Mouse (Mus musculus) intestine, embryonic 14.5 days (tissue): ENCODE measurements around the gene Nat10. TPM values are rescaled to one million over a fixed set of nuclear protein-coding genes. Genes with fewer than 3 reads are reported as not detected.
A peak's percentile ranks its signal among the peaks of the same experiment; 100 is the strongest.

Experiments used
- ATAC-seq: fragments of 200-750 bp; cut with Nextera tagmentation; replicated peaks from 2 replicates; pipeline ENCODE4 v1.8.0; 2017; ENCODE audit warnings: low read depth, moderate number of reproducible peaks, moderate TSS enrichment, moderate library complexity; ENCODE audit not compliant: low FRiP score, low TSS enrichment
- DNase-seq: peaks from one replicate; pipeline ENCODE4 v3.0.0-alpha.2; 2018; ENCODE audit warnings: low spot score
- H3K27ac ChIP-seq: fragments of 300-500 bp; sonication (generic); 2 replicates; pipeline ENCODE4 v1.5.1; 2014; ENCODE audit warnings: low read depth, mild to moderate bottlenecking, control low read depth
- H3K27me3 ChIP-seq: fragments of 300-500 bp; sonication (generic); replicated peaks from 2 replicates; pipeline ENCODE4 v1.6.1; 2014; ENCODE audit warnings: low read length, control low read depth; ENCODE audit not compliant: control insufficient read depth, insufficient read depth
- H3K36me3 ChIP-seq: fragments of 300-500 bp; sonication (generic); 2 replicates; pipeline ENCODE4 v1.6.1; 2014; ENCODE audit warnings: low read length, control low read depth; ENCODE audit not compliant: control insufficient read depth, insufficient read depth
- H3K4me1 ChIP-seq: fragments of 300-500 bp; sonication (generic); replicated peaks from 2 replicates; pipeline ENCODE4 v1.6.1; 2014; ENCODE audit warnings: low read length, control low read depth, mixed read lengths; ENCODE audit not compliant: control insufficient read depth, insufficient read depth
- H3K4me2 ChIP-seq: fragments of 300-500 bp; sonication (generic); 2 replicates; pipeline ENCODE4 v1.6.1; 2014; ENCODE audit warnings: low read length
- H3K4me3 ChIP-seq: fragments of 300-500 bp; sonication (generic); 2 replicates; pipeline ENCODE4 v1.5.1; 2014; ENCODE audit warnings: low read depth, low read length, control low read depth, mixed read lengths
- H3K9ac ChIP-seq: fragments of 300-500 bp; sonication (generic); 2 replicates; pipeline ENCODE4 v1.6.1; 2014; ENCODE audit warnings: mild to moderate bottlenecking, low read length
- H3K9me3 ChIP-seq: fragments of 300-500 bp; sonication (generic); 2 replicates; pipeline ENCODE4 v1.6.1; 2016; ENCODE audit warnings: low read length, control low read depth; ENCODE audit not compliant: control insufficient read depth
- WGBS: fragments of 180-500 bp; shearing (Covaris S2); extraction: QIAGEN DNeasy Blood & Tissue Kit; methylation state at CpG from one replicate; pipeline ENCODE4 v1.1.7; 2014; 5-methylcytosine and 5-hydroxymethylcytosine counted together
- polyA plus RNA-seq: library from polyadenylated mRNA; unstranded; fragments of >200 nt; fragmentation: Nextera tagmentation; extraction: Ambion mirVana; gene quantifications from 2 replicates; pipeline ENCODE4 v1.2.1, GENCODE M21; 2014

The Nat10 gene
- polyA plus RNA-seq, 1 experiment from 2014 or later: 39.3 TPM

DNA sequence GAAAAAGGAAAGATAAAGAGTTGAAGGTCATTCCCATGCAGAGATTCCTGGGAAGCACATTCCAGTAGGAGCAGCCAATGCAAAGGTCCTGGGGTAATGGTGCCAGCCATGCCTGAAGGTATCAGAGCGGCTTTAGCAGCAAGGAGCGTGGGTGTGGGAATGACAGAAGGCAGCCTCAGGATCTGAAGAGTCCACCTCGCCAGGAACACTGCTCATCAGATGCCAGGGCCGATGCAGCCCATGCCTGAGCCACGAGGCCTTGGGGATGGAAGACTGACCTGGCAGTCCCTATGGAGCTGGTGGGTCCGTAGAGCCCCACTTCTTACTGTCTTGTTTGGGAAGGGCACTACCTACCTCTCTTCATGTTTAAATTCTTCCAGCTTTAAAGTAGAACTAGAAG lies 9.3 kb downstream of the Nat10 start:
- H3K27ac ChIP-seq: no peak overlapping the region
- no peak overlapping the region for H3K4me2 ChIP-seq
- H3K9ac ChIP-seq: no peak overlapping the region
- WGBS: 98% methylated on average over 6 of the region's 6 CpGs
- no peaks in the 10 kb centered on the region for H3K27me3 ChIP-seq
- no peak for DNase-seq
- H3K4me3 ChIP-seq: no peak overlapping the region
- ATAC-seq: no peak
- peaks cover 88% of the 10 kb centered on the region for H3K36me3 ChIP-seq
- no peaks in the 10 kb centered on the region for H3K4me1 ChIP-seq
- H3K9me3 ChIP-seq: no peaks in the 10 kb centered on the region

GRCm38 (mm10) chr2:103749091-103749490 lies 12.0 kb downstream of the Nat10 start:
- ATAC-seq (0 out of 2 replicates have a peak, but pooled peaks have one; percentile 41), DNase-seq (no peak)
- H3K9me3 ChIP-seq: no peaks in the 10 kb centered on the region
- no peaks in the 10 kb centered on the region for H3K4me1 ChIP-seq
- no peaks in the 10 kb centered on the region for H3K27me3 ChIP-seq
- peaks cover 77% of the 10 kb centered on the region for H3K36me3 ChIP-seq
- H3K4me2 ChIP-seq: no peak overlapping the region
- H3K4me3 ChIP-seq: no peak overlapping the region
- no peak overlapping the region for H3K9ac ChIP-seq
- 74% methylated on average over 3 of the region's 3 CpGs for WGBS
- no peak overlapping the region for H3K27ac ChIP-seq

- Histone ChIP-seq H3K4me2 (no peak overlapping the region), H3K27me3 (no peaks in the 10 kb centered on the region), H3K36me3 (peaks cover 75% of the 10 kb centered on the region), H3K9ac (no peak overlapping the region), H3K27ac (no peak overlapping the region), H3K9me3 (no peaks in the 10 kb centered on the region), H3K4me1 (no peaks in the 10 kb centered on the region), H3K4me3 (no peak overlapping the region)
- no peak for DNase-seq
- 91% methylated on average over 9 of the region's 9 CpGs for WGBS
- ATAC-seq: no peak
Measured at GRCm38 (mm10) chr2:103747891-103748290, 13.2 kb downstream of the Nat10 start.

- Histone ChIP-seq H3K4me2 (no peak overlapping the region), H3K9ac (no peak overlapping the region), H3K4me3 (no peak overlapping the region), H3K27me3 (no peaks in the 10 kb centered on the region), H3K4me1 (no peaks in the 10 kb centered on the region), H3K9me3 (no peaks in the 10 kb centered on the region), H3K36me3 (peaks cover 71% of the 10 kb centered on the region), H3K27ac (no peak overlapping the region)
- no peak for DNase-seq
- WGBS: 82% methylated on average over 2 of the region's 2 CpGs
- ATAC-seq: no peak
Measured at GRCm38 (mm10) chr2:103746761-103747160, 14.3 kb downstream of the Nat10 start.

GRCm38 (mm10) chr2:103746096-103746495 lies 15.0 kb downstream of the Nat10 start:
- H3K27ac ChIP-seq: no peak overlapping the region
- no peak overlapping the region for H3K4me2 ChIP-seq
- H3K27me3 ChIP-seq: no peaks in the 10 kb centered on the region
- no peaks in the 10 kb centered on the region for H3K4me1 ChIP-seq
- WGBS: 86% methylated on average over 2 of the region's 2 CpGs
- H3K9ac ChIP-seq: no peak overlapping the region
- ATAC-seq (no peak), DNase-seq (no peak)
- no peak overlapping the region for H3K4me3 ChIP-seq
- no peaks in the 10 kb centered on the region for H3K9me3 ChIP-seq
- H3K36me3 ChIP-seq: peaks cover 69% of the 10 kb centered on the region

DNA sequence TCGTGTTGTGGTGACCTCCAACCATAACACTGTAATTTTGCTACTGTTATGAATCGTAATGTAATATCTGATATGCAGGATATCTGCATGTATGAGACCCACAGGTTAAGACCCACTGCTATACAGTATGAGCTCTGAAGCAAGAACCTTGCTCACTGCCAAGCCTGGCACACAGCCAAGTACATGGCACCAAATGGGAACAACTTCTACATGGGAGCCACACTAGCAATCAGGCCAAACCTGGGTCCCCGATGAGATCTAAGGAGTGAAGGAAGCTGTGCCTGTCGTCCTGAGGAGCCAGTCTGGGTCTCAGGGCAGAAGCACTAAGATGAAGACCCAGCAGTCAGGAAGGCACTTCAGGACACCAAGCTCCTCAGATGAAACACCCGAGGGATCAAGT lies 15.6 kb downstream of the Nat10 start:
- H3K27ac ChIP-seq: no peak overlapping the region
- WGBS: 91% methylated on average over 5 of the region's 5 CpGs
- H3K9me3 ChIP-seq: no peaks in the 10 kb centered on the region
- no peaks in the 10 kb centered on the region for H3K4me1 ChIP-seq
- no peak overlapping the region for H3K4me3 ChIP-seq
- ATAC-seq (no peak), DNase-seq (no peak)
- no peak overlapping the region for H3K9ac ChIP-seq
- H3K4me2 ChIP-seq: no peak overlapping the region
- no peaks in the 10 kb centered on the region for H3K27me3 ChIP-seq
- H3K36me3 ChIP-seq: peaks cover 65% of the 10 kb centered on the region

DNA sequence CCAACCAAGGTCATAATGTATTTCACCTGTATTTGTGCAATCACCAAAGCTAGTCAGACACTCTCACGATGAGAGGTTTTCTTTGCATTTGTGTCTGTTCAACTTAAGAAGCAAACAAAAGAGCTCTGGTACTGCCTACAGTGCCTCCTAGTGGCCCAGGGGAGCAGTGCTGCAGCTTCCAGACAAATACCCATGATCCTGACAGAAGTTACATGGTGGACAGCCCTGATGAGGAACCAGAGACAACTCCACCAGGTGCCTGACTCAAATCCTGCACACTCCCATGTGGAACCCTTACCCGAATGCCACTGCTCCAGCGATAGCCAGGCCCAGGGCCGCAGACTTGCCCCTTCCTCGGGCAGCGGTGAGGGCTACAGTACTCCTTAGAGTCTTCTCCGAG lies 17.1 kb downstream of the Nat10 start:
- H3K9me3 ChIP-seq: no peaks in the 10 kb centered on the region

GRCm38 (mm10) chr2:103743536-103743935 lies 17.5 kb downstream of the Nat10 start:
- WGBS: 96% methylated on average over 2 of the region's 2 CpGs
- Histone ChIP-seq H3K36me3 (peaks cover 64% of the 10 kb centered on the region), H3K27me3 (no peaks in the 10 kb centered on the region), H3K9ac (no peak overlapping the region), H3K4me3 (no peak overlapping the region), H3K4me2 (no peak overlapping the region), H3K27ac (no peak overlapping the region), H3K9me3 (no peaks in the 10 kb centered on the region), H3K4me1 (no peaks in the 10 kb centered on the region)
- no peak for ATAC-seq
- DNase-seq: no peak

More for the DNA sequence above, 17.1 kb downstream of the Nat10 start:
- ATAC-seq (no peak), DNase-seq (peak; percentile 72)
- H3K4me3 ChIP-seq: no peak overlapping the region
- no peak overlapping the region for H3K27ac ChIP-seq
- WGBS: 78% methylated on average over 7 of the region's 7 CpGs
- no peaks in the 10 kb centered on the region for H3K27me3 ChIP-seq
- no peaks in the 10 kb centered on the region for H3K4me1 ChIP-seq
- peaks cover 64% of the 10 kb centered on the region for H3K36me3 ChIP-seq
- H3K9ac ChIP-seq: no peak overlapping the region
- no peak overlapping the region for H3K4me2 ChIP-seq

DNA sequence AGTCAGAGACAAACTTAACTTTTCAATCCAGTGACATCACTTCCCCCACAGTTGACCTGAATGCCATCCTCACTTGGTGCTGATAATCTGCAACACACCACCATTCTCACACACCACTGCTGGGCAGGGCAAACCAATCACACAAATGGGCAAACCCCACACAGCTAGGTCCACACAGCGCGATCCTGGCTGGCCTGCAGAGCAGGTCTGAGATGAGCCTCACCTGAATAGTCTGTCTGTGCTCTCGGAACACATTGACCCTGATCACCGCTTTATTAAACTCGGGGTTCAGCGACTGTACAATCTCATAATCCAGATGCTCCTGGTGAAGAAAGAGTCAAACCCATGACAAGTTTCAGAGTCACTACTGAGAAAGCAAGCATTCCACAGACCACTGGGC lies 18.2 kb downstream of the Nat10 start:
- DNase-seq (no peak), ATAC-seq (no peak)
- Histone ChIP-seq H3K4me1 (no peaks in the 10 kb centered on the region), H3K36me3 (peaks cover 58% of the 10 kb centered on the region), H3K9me3 (no peaks in the 10 kb centered on the region), H3K4me3 (no peak overlapping the region), H3K27me3 (no peaks in the 10 kb centered on the region), H3K27ac (no peak overlapping the region), H3K4me2 (no peak overlapping the region), H3K9ac (no peak overlapping the region)
- 98% methylated on average over 6 of the region's 6 CpGs for WGBS
